Mouse (Mus musculus) gastrocnemius, postnatal 4 days (tissue): ENCODE results near the gene Tubb3. TPM values are rescaled to one million over a fixed set of nuclear protein-coding genes. Genes with fewer than 3 reads are reported as not detected.
"Not testable (repeated sequence)": the region's sequence is repeated elsewhere in the genome, so short reads cannot be mapped to it uniquely, and the experiment has no call there.

Experiments
- DNase-seq, 2 experiments: peaks; one replicate each; pipeline ENCODE4 v3.0.0; 2021 to 2022; ENCODE audit warnings: low spot score in 2 of 2, mixed read lengths in 2 of 2
- total RNA-seq, 2 experiments: library from RNA; stranded (reverse); gene quantifications; 2 replicates each; pipeline ENCODE4 v1.2.3; 2021

Tubb3 gene
- total RNA-seq, 2 experiments from 2014 or later: 0.61 to 0.96 TPM

GRCm38 (mm10) chr8:123411781-123412327, 630 bp downstream of the Tubb3 start:
- no peak for DNase-seq

GRCm38 (mm10) chr8:123412560-123413170, 1.4 kb downstream of the Tubb3 start:
- DNase-seq: no peak

DNA sequence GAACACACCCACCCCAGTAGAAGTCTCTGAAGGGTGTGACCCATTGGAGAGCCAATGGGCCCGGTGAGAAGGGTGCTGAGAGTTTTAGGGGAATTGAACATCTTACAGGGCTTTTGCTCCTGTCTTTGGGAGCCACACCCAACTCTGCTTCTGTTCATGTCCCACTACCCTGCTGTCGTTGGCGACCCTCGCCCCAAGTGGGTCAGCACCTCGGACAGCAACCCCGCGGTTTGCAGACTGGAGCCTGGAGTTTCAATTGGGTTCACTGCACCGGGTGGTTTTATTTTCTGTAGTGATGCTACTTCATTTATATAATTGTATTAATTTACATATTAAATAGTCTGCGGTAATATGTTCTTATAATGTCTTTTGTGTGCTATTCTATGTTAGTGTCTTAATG, 3.0 kb downstream of the Tubb3 start:
- DNase-seq: no peak

DNA sequence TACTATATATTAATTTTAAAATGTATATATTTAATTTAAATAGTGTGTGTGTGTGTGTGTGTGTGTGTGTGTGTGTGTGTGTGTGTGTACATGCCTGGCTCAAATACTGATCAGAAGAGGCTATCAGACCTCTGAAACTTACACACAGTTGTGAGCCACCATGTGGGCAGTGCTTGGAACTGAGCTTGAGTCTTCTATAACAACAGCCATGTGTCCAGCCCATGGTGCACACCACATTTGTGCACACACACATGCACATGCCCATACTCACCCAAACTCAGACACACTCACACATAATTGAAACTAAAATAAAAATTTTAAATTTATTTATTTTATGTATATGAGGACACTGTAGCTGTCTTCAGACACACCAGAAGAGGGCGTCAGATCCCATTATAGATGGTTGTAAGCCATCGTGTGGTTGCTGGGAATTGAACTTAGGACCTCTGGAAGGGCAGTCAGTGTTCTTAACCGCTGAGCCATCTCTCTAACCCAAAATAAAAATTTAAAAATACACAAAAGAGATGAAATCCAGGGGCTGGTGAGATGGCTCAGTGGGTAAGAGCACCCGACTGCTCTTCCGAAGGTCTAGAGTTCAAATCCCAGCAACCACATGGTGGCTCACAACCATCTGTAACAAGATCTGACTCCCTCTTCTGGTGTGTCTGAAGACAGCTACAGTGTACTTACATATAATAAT, 3.9 kb downstream of the Tubb3 start:
- not testable (repeated sequence) for DNase-seq

GRCm38 (mm10) chr8:123415967-123416943, 5.0 kb downstream of the Tubb3 start:
- no peak for DNase-seq

DNA sequence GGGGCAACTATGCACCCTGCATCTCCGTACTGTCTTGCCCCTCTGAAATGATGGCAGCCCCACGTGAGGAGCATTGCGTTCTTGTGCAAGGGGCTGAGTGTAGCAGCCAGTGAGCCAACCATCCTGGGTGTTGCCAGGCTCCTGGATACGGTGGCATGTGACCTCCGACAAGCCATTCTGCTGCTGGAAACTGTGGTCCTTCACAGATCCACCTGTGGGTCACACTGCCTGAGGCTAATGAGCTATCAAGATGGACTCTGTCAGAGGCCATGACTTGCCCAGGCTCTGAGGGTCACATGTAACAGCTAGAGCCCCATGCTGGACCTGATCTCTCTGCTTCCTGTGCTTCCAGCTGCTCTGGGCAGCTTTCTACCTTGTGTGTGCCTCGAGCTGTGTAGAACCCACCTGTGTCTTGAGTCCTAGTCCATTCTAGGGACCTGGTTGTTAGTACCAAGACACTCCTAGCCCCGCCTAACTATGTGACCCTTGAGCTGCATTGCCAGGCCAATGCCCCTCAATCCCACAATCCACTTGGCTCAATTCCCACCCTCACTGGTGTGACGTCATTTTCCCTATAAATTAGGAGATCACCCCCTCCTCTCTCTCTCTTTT, 5.8 kb downstream of the Tubb3 start:
- no peak for DNase-seq

GRCm38 (mm10) chr8:123419711-123420110, 8.5 kb downstream of the Tubb3 start:
- no peak for DNase-seq

DNA sequence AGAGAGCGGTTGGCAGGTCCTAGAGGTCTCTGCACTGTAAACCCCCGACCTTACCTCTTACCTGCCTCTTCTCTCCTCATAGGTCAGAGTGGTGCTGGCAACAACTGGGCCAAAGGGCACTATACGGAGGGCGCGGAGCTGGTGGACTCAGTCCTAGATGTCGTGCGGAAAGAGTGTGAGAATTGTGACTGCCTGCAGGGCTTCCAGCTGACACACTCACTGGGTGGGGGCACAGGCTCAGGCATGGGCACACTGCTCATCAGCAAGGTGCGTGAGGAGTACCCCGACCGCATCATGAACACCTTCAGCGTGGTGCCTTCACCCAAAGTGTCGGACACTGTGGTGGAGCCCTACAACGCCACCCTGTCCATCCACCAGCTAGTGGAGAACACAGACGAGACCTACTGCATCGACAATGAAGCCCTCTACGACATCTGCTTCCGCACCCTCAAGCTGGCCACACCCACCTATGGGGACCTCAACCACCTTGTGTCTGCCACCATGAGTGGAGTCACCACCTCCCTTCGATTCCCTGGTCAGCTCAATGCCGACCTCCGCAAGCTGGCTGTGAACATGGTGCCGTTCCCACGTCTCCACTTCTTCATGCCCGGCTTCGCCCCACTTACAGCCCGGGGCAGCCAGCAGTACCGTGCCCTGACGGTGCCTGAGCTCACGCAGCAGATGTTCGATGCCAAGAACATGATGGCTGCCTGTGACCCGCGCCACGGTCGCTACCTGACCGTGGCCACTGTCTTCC, 9.5 kb downstream of the Tubb3 start:
- DNase-seq: no peak

DNA sequence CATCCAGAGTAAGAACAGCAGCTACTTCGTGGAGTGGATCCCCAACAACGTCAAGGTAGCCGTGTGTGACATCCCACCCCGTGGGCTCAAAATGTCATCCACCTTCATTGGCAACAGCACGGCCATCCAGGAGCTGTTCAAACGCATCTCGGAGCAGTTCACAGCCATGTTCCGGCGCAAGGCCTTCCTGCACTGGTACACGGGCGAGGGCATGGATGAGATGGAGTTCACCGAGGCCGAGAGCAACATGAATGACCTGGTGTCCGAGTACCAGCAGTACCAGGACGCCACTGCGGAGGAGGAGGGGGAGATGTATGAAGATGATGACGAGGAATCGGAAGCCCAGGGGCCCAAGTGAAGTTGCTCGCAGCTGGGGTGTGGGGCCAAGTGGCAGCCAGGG, 10.1 kb downstream of the Tubb3 start:
- DNase-seq: no peak

- DNase-seq: peak in 1 of 2 experiments; percentile 63
Measured at GRCm38 (mm10) chr8:123422056-123422780, 11.0 kb downstream of the Tubb3 start.

DNA sequence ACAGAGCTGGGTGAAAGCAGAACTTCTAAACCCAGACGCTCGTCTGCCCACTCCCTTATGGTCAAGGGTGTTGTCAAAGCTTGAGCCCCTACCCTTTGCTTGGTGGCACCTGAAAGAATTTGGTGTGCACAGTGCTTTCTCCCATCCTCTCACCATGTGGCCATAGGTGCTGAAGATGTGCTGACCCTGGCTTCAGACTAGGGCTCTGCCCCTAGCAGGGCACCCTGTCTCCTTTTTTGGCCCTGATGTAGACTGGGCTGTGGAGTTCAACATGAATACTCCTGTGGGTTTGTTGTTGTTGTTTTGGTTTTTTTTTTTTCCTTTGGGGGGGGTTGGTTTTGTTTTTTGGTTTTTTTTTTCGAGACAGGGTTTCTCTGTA, 11.5 kb downstream of the Tubb3 start:
- DNase-seq: no peak

DNA sequence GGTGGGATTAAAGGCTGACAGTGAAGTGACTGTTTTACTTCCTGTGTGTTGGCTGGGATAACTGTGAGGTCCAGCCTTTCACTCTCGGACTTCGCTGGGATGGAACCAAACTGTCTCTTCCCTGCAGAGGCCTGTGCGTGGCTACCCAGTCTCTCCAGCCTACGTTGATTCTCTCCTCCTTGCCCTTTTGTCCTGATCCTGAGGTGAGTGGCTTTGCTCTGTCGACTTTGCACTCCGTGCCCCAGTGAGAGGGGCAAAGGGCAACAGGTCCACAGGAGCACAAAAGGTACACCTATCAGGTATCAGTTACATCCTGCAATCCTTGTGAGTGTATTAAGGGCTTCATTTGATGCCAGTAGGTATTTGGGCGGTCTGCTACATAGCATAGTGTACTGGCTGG, 12.2 kb downstream of the Tubb3 start, which contains the start of gene Def8:
Def8 (plus strand) TSS at position 87 of the 400 bp plus-strand sequence.
- DNase-seq: no peak

- no peak for DNase-seq
Measured at GRCm38 (mm10) chr8:123426511-123427509, 15.6 kb downstream of the Tubb3 start.

DNA sequence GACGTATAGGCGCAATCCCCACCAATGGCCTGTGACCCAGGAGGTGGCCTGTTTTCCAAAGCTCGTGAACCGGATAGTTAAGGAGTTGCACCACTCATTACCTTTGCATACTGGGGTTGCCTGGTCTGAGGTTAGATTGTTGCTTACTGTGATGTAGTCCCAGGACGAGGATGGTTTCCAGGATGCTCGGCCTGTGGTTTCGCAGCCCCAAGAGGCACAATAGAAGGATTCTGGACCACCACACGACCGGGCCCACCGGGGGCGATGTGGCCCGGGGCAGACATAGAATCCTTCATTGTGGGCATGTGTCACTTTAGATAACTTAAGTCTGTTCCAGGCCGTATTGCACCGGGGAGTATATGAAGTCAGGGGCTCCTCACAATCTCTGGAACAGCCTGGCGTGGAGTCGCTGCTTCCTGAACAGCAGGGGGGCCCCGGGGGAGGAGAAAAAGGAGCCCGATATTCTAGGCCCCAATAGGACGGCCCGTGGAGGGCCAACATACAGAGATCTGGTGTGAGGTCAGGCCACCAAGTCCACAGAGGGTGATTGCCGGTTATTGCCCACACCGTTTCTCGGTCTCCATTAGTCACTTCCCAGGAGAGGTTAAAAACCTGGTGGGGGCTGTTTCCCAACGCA, 16.5 kb downstream of the Tubb3 start:
- no peak for DNase-seq

DNA sequence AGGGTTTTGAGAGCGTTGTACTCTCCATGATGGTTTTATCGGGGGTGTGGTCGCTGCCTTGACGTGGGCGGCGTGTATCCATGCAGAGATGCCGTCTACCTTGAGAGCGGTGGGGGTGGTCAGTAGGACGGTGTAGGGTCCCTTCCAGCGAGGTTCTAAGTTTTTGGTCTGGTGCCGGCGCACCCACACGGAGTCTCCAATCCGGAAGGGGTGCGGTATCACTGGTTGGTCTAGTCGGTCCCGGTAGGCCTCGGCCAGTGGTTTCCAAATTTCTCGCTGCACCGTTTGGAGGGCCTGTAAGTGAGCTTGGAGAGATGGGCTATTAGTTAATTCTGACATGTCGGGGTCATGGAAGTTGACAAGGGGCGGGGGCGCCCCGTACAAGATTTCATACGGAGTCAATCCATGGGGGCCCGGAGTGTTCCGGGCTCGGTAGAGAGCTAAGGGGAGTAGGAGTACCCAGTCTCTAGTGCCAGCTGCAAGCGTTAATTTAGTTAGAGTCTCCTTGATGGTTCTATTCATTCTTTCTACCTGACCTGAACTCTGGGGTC, 17.2 kb downstream of the Tubb3 start:
- DNase-seq: no peak

DNA sequence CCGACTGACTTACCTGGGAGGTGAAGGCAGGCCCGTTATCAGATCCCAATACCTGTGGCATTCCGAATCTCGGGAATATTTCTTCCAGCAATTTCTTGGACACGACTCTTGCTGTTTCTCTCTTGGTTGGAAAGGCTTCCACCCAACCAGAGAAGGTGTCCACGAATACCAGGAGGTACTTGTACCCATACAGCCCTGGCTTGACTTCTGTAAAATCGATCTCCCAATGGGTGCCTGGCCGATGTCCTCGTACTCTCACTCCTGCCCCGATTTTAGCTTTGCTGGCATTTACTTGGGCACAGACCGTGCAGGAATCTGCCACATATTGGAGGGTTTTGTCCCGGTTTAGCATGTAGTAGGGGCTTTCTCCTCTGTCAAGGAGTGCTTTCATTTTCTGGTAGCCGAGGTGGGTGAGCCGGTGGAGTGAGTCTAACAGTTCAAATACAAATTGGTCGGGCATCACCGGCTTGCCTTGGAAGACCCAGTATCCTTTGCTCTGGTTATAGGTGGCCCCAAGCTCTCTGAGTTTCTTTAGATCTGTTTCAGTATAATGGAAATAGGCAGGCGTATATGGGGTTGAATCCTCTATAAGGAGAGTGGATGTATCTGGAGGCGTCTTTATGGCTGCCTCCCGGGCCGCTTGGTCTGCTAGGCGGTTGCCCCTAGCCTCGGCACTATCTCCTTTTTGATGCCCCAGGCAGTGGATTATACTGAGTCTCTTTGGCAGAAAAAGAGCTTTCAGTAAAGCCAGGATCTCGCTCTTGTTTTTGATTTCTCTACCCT, 17.9 kb downstream of the Tubb3 start:
- no peak for DNase-seq

DNA sequence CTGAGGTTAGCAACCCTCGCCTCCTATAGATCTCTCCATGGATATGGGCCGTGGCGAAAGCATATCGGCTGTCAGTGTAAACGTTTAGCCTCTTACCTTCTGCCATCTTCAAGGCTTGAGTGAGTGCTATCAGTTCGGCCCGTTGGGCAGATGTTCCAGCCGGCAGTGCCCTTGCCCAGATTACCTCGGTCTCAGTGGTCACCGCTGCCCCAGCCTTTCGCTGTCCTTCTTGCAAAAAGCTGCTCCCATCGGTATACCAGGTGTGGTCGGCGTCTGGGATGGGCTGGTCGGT, 18.4 kb downstream of the Tubb3 start:
- not testable (repeated sequence) for DNase-seq
